Mouse (Mus musculus): ENCODE data around the gene Hnf1b. TPM values are rescaled to one million over a fixed set of nuclear protein-coding genes. Genes with fewer than 3 reads are reported as not detected.

Hnf1b gene
- polyA plus RNA-seq, 1 experiment = 161 TPM

GRCm38 (mm10) chr11:83891366-83891765, 41.5 kb downstream of the Hnf1b start:
- Histone ChIP-seq H3K4me3 (ENCODE audit: insufficient read depth, low read depth, low read length) (no peak overlapping the region), H3K27ac (ENCODE audit: insufficient read depth, low read depth, low read length) (peak overlapping the region; percentile 1; the same call in 1 of the 2 replicates), H3K27me3 (replicated peaks; ENCODE audit: control insufficient read depth, insufficient read depth, low read length) (no peaks in the 10 kb centered on the region), H3K36me3 (ENCODE audit: control insufficient read depth, insufficient read depth, low read length) (peaks cover 15% of the 10 kb centered on the region), H3K4me1 (ENCODE audit: control insufficient read depth, insufficient read depth, low read length) (peaks cover 14% of the 10 kb centered on the region; the same call in 1 of the 2 replicates)
- TF ChIP-seq POLR2A (IDR thresholded peaks at IDR 0.05; ENCODE audit: low read depth, low read length) (no peak), CTCF (conservative IDR thresholded peaks at IDR 0.05; ENCODE audit: insufficient read depth, insufficient read length, low read depth, low read length) (no peak)
- WGBS = 37% methylated on average over 6 of the region's 6 CpGs
- DNase-seq = no peak

- peaks cover 17% of the 10 kb centered on the region for H3K36me3 ChIP-seq (ENCODE audit: control insufficient read depth, insufficient read depth, low read length)
- WGBS = 42% methylated on average over 9 of the region's 9 CpGs
- no peak for DNase-seq
- peak overlapping the region; percentile 14; the same call in 1 of the 2 replicates for H3K27ac ChIP-seq (ENCODE audit: insufficient read depth, low read depth, low read length)
- peaks cover 12% of the 10 kb centered on the region; the same call in 1 of the 2 replicates for H3K4me1 ChIP-seq (ENCODE audit: control insufficient read depth, insufficient read depth, low read length)
- no peak for TF ChIP-seq POLR2A (IDR thresholded peaks at IDR 0.05; ENCODE audit: low read depth, low read length)
- no peak for TF ChIP-seq CTCF (conservative IDR thresholded peaks at IDR 0.05; ENCODE audit: insufficient read depth, insufficient read length, low read depth, low read length)
- H3K4me3 ChIP-seq (ENCODE audit: insufficient read depth, low read depth, low read length) = no peak overlapping the region
- H3K27me3 ChIP-seq (replicated peaks; ENCODE audit: control insufficient read depth, insufficient read depth, low read length) = no peaks in the 10 kb centered on the region
Observed at GRCm38 (mm10) chr11:83893325-83893724, 43.5 kb downstream of the Hnf1b start.

- DNase-seq = no peak
- H3K27me3 ChIP-seq (replicated peaks; ENCODE audit: control insufficient read depth, insufficient read depth, low read length) = no peaks in the 10 kb centered on the region
- H3K4me3 ChIP-seq (ENCODE audit: insufficient read depth, low read depth, low read length) = no peak overlapping the region
- TF ChIP-seq CTCF (conservative IDR thresholded peaks at IDR 0.05; ENCODE audit: insufficient read depth, insufficient read length, low read depth, low read length) = no peak
- no peak for TF ChIP-seq POLR2A (IDR thresholded peaks at IDR 0.05; ENCODE audit: low read depth, low read length)
- WGBS = 59% methylated on average over 16 of the region's 16 CpGs
- H3K4me1 ChIP-seq (ENCODE audit: control insufficient read depth, insufficient read depth, low read length) = peaks cover 3% of the 10 kb centered on the region; the same call in 1 of the 2 replicates
- H3K27ac ChIP-seq (ENCODE audit: insufficient read depth, low read depth, low read length) = no peak overlapping the region
- H3K36me3 ChIP-seq (ENCODE audit: control insufficient read depth, insufficient read depth, low read length) = peaks cover 22% of the 10 kb centered on the region
Observed at GRCm38 (mm10) chr11:83896430-83897410, 46.9 kb downstream of the Hnf1b start.

- Histone ChIP-seq H3K36me3 (ENCODE audit: control insufficient read depth, insufficient read depth, low read length) (peaks cover 26% of the 10 kb centered on the region), H3K27me3 (replicated peaks; ENCODE audit: control insufficient read depth, insufficient read depth, low read length) (no peaks in the 10 kb centered on the region), H3K4me1 (ENCODE audit: control insufficient read depth, insufficient read depth, low read length) (peaks cover 3% of the 10 kb centered on the region; the same call in 1 of the 2 replicates), H3K4me3 (ENCODE audit: insufficient read depth, low read depth, low read length) (no peak overlapping the region), H3K27ac (ENCODE audit: insufficient read depth, low read depth, low read length) (no peak overlapping the region)
- TF ChIP-seq POLR2A (IDR thresholded peaks at IDR 0.05; ENCODE audit: low read depth, low read length) = no peak
- TF ChIP-seq CTCF (conservative IDR thresholded peaks at IDR 0.05; ENCODE audit: insufficient read depth, insufficient read length, low read depth, low read length) = no peak
- DNase-seq = no peak
- 56% methylated on average over 7 of the region's 7 CpGs for WGBS
Observed at GRCm38 (mm10) chr11:83897569-83897968, 47.7 kb downstream of the Hnf1b start.

GRCm38 (mm10) chr11:83902812-83903211, 52.9 kb downstream of the Hnf1b start:
- Histone ChIP-seq H3K4me3 (ENCODE audit: insufficient read depth, low read depth, low read length) (no peak overlapping the region), H3K27ac (ENCODE audit: insufficient read depth, low read depth, low read length) (peak overlapping the region; percentile 1; the same call in 1 of the 2 replicates), H3K4me1 (ENCODE audit: control insufficient read depth, insufficient read depth, low read length) (no peaks in the 10 kb centered on the region; the same call in 1 of the 2 replicates), H3K27me3 (replicated peaks; ENCODE audit: control insufficient read depth, insufficient read depth, low read length) (no peaks in the 10 kb centered on the region), H3K36me3 (ENCODE audit: control insufficient read depth, insufficient read depth, low read length) (peaks cover 24% of the 10 kb centered on the region)
- DNase-seq = no peak
- 73% methylated on average over 3 of the region's 3 CpGs for WGBS
- TF ChIP-seq CTCF (conservative IDR thresholded peaks at IDR 0.05; ENCODE audit: insufficient read depth, insufficient read length, low read depth, low read length) = no peak
- TF ChIP-seq POLR2A (IDR thresholded peaks at IDR 0.05; ENCODE audit: low read depth, low read length) = no peak

GRCm38 (mm10) chr11:83905756-83906155, 55.9 kb downstream of the Hnf1b start:
- TF ChIP-seq CTCF (conservative IDR thresholded peaks at IDR 0.05; ENCODE audit: insufficient read depth, insufficient read length, low read depth, low read length) (no peak), POLR2A (IDR thresholded peaks at IDR 0.05; ENCODE audit: low read depth, low read length) (no peak)
- Histone ChIP-seq H3K4me1 (ENCODE audit: control insufficient read depth, insufficient read depth, low read length) (no peaks in the 10 kb centered on the region), H3K4me3 (ENCODE audit: insufficient read depth, low read depth, low read length) (no peak overlapping the region), H3K36me3 (ENCODE audit: control insufficient read depth, insufficient read depth, low read length) (peaks cover 17% of the 10 kb centered on the region), H3K27me3 (replicated peaks; ENCODE audit: control insufficient read depth, insufficient read depth, low read length) (no peaks in the 10 kb centered on the region), H3K27ac (ENCODE audit: insufficient read depth, low read depth, low read length) (no peak overlapping the region)
- DNase-seq = peak; percentile 31
- 29% methylated on average over 5 of the region's 5 CpGs for WGBS

- Histone ChIP-seq H3K27ac (ENCODE audit: insufficient read depth, low read depth, low read length) (no peak overlapping the region), H3K4me3 (ENCODE audit: insufficient read depth, low read depth, low read length) (no peak overlapping the region), H3K36me3 (ENCODE audit: control insufficient read depth, insufficient read depth, low read length) (peaks cover 8% of the 10 kb centered on the region), H3K27me3 (replicated peaks; ENCODE audit: control insufficient read depth, insufficient read depth, low read length) (no peaks in the 10 kb centered on the region), H3K4me1 (ENCODE audit: control insufficient read depth, insufficient read depth, low read length) (no peaks in the 10 kb centered on the region)
- 27% methylated on average over 7 of the region's 7 CpGs for WGBS
- TF ChIP-seq POLR2A (IDR thresholded peaks at IDR 0.05; ENCODE audit: low read depth, low read length) (no peak), CTCF (conservative IDR thresholded peaks at IDR 0.05; ENCODE audit: insufficient read depth, insufficient read length, low read depth, low read length) (no peak)
- no peak for DNase-seq
Observed at GRCm38 (mm10) chr11:83908376-83908775, 58.5 kb downstream of the Hnf1b start.
